Mouse (Mus musculus) ES-Bruce4 (cell line): Measurements from ENCODE around the gene Tcte1. TPM values are rescaled to one million over a fixed set of nuclear protein-coding genes. Genes with fewer than 3 reads are reported as not detected.

Experiments used
- H3K27ac ChIP-seq: 2 replicates; pipeline ENCODE4 v1.5.1; 2012; ENCODE audit warnings: low read length, inconsistent platforms; ENCODE audit not compliant: insufficient read depth
- H3K27me3 ChIP-seq: 2 replicates; pipeline ENCODE4 v1.6.1; 2012; ENCODE audit warnings: mild to moderate bottlenecking, low read length, inconsistent platforms; ENCODE audit not compliant: control insufficient read depth, poor library complexity, insufficient read depth, severe bottlenecking
- H3K36me3 ChIP-seq: 2 replicates; pipeline ENCODE4 v1.6.1; 2012; ENCODE audit warnings: inconsistent platforms, mild to moderate bottlenecking, low read length, moderate library complexity; ENCODE audit not compliant: control insufficient read depth, poor library complexity, insufficient read depth, severe bottlenecking
- H3K4me1 ChIP-seq: one replicate; pipeline ENCODE4 v1.8.1; 2011; ENCODE audit warnings: low read length; ENCODE audit not compliant: control insufficient read depth, insufficient read depth
- H3K4me3 ChIP-seq: 2 replicates; pipeline ENCODE4 v1.5.1; 2011; ENCODE audit warnings: low read depth, mild to moderate bottlenecking, low read length
- H3K9ac ChIP-seq: 2 replicates; pipeline ENCODE4 v1.6.1; 2012; ENCODE audit warnings: low read depth, mild to moderate bottlenecking, inconsistent platforms; ENCODE audit not compliant: poor library complexity, severe bottlenecking
- H3K9me3 ChIP-seq: replicated peaks from 2 replicates; pipeline ENCODE4 v1.6.1; 2012; ENCODE audit warnings: mild to moderate bottlenecking, low read length, inconsistent platforms; ENCODE audit not compliant: control insufficient read depth, poor library complexity, insufficient read depth, severe bottlenecking
- CTCF ChIP-seq: IDR thresholded peaks from one replicate; pipeline ENCODE4 v1.8.1; 2011; ENCODE audit warnings: low read depth, low read length
- EP300 ChIP-seq: IDR thresholded peaks from 2 replicates; pipeline ENCODE4 v1.6.1; 2011; ENCODE audit warnings: low read depth, low read length; ENCODE audit not compliant: insufficient read depth
- POLR2A ChIP-seq: IDR thresholded peaks from one replicate; pipeline ENCODE4 v1.8.1; 2011; ENCODE audit warnings: low read length; ENCODE audit not compliant: insufficient read depth
- polyA plus RNA-seq: library from polyadenylated mRNA; stranded (reverse); fragments of >200 nt; gene quantifications from 2 replicates; pipeline ENCODE4 v1.2.4, GENCODE M21; 2011; ENCODE audit warnings: low read depth; ENCODE audit not compliant: missing spikeins, insufficient read depth, insufficient read length

Tcte1 gene
- polyA plus RNA-seq, 1 experiment, result not detected

- Histone ChIP-seq H3K9me3 (no peaks in the 10 kb centered on the region), H3K27me3 (no peaks in the 10 kb centered on the region), H3K27ac (no peak overlapping the region), H3K4me3 (peak overlapping the region; percentile 85), H3K4me1 (no peaks in the 10 kb centered on the region), H3K36me3 (peaks cover 35% of the 10 kb centered on the region), H3K9ac (peak overlapping the region; percentile 86)
- TF ChIP-seq CTCF (no peak), EP300 (no peak), POLR2A (no peak)
These were observed 41.4 kb downstream of the Tcte1 start for GRCm38 (mm10) chr17:45564531-45565084.

- H3K9ac ChIP-seq, result peak overlapping the region; percentile 86
- no peak for TF ChIP-seq CTCF
- TF ChIP-seq POLR2A, result no peak
- no peak for TF ChIP-seq EP300
- no peaks in the 10 kb centered on the region for H3K4me1 ChIP-seq
- H3K36me3 ChIP-seq, result peaks cover 40% of the 10 kb centered on the region
- H3K27ac ChIP-seq, result no peak overlapping the region
- H3K9me3 ChIP-seq, result no peaks in the 10 kb centered on the region
- no peaks in the 10 kb centered on the region for H3K27me3 ChIP-seq
- H3K4me3 ChIP-seq, result peak overlapping the region; percentile 85
These were observed 41.9 kb downstream of the Tcte1 start for GRCm38 (mm10) chr17:45565103-45565502.

- no peaks in the 10 kb centered on the region for H3K4me1 ChIP-seq
- no peak overlapping the region for H3K4me3 ChIP-seq
- H3K9ac ChIP-seq, result no peak overlapping the region
- H3K9me3 ChIP-seq, result no peaks in the 10 kb centered on the region
- peaks cover 49% of the 10 kb centered on the region for H3K36me3 ChIP-seq
- TF ChIP-seq CTCF (no peak), EP300 (no peak), POLR2A (no peak)
- H3K27ac ChIP-seq, result no peak overlapping the region
- no peaks in the 10 kb centered on the region for H3K27me3 ChIP-seq
These were observed 42.8 kb downstream of the Tcte1 start for GRCm38 (mm10) chr17:45566031-45566359.

DNA sequence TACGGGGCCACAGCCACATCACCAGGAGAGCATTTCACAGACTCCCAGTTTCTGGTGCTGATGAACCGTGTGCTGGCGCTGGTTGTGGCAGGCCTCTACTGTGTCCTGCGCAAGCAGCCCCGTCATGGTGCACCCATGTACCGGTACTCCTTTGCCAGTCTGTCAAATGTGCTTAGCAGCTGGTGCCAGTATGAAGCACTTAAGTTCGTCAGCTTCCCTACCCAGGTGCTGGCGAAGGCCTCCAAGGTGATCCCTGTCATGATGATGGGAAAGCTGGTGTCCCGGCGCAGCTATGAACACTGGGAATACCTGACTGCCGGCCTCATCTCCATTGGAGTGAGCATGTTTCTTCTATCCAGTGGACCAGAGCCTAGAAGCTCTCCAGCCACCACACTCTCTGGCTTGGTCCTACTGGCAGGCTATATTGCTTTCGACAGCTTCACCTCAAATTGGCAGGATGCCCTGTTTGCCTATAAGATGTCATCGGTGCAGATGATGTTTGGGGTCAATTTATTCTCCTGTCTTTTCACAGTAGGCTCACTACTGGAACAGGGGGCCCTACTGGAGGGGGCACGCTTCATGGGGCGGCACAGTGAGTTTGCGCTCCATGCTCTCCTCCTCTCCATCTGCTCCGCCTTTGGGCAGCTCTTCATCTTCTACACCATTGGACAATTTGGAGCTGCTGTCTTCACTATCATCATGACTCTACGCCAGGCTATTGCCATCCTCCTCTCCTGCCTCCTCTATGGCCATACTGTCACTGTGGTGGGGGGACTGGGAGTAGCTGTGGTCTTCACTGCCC is 43.3 kb downstream of the Tcte1 start:
- no peak for TF ChIP-seq EP300
- no peak for TF ChIP-seq CTCF
- no peak for TF ChIP-seq POLR2A
- Histone ChIP-seq H3K27ac (no peak overlapping the region), H3K4me3 (no peak overlapping the region), H3K9me3 (no peaks in the 10 kb centered on the region), H3K9ac (no peak overlapping the region), H3K4me1 (no peaks in the 10 kb centered on the region), H3K36me3 (peaks cover 55% of the 10 kb centered on the region), H3K27me3 (no peaks in the 10 kb centered on the region)

GRCm38 (mm10) chr17:45567162-45567601 is 43.9 kb downstream of the Tcte1 start:
- Histone ChIP-seq H3K27me3 (no peaks in the 10 kb centered on the region), H3K27ac (no peak overlapping the region), H3K9ac (no peak overlapping the region), H3K4me1 (no peaks in the 10 kb centered on the region), H3K36me3 (peaks cover 61% of the 10 kb centered on the region), H3K4me3 (no peak overlapping the region), H3K9me3 (no peaks in the 10 kb centered on the region)
- TF ChIP-seq EP300 (no peak), POLR2A (no peak), CTCF (no peak)

- H3K27me3 ChIP-seq, result no peaks in the 10 kb centered on the region
- H3K4me1 ChIP-seq, result no peaks in the 10 kb centered on the region
- no peak overlapping the region for H3K4me3 ChIP-seq
- peaks cover 62% of the 10 kb centered on the region for H3K36me3 ChIP-seq
- TF ChIP-seq EP300, result no peak
- TF ChIP-seq CTCF, result no peak
- no peak for TF ChIP-seq POLR2A
- H3K9me3 ChIP-seq, result no peaks in the 10 kb centered on the region
- H3K9ac ChIP-seq, result no peak overlapping the region
- H3K27ac ChIP-seq, result peak overlapping the region; percentile 8; the same call in 1 of the 2 replicates
These were observed 45.8 kb downstream of the Tcte1 start for GRCm38 (mm10) chr17:45568990-45569389.
